Mouse (Mus musculus) NIH3T3 (cell line): ENCODE measurements around the gene Spn.
"Not testable (repeated sequence)": the region's sequence is repeated elsewhere in the genome, so short reads cannot be mapped to it uniquely, and the experiment has no call there.

Source experiments
- DNase-seq: peaks from one replicate; pipeline ENCODE4 v3.0.0-alpha.2; 2012; ENCODE audit warnings: low read depth

Spn gene

DNA sequence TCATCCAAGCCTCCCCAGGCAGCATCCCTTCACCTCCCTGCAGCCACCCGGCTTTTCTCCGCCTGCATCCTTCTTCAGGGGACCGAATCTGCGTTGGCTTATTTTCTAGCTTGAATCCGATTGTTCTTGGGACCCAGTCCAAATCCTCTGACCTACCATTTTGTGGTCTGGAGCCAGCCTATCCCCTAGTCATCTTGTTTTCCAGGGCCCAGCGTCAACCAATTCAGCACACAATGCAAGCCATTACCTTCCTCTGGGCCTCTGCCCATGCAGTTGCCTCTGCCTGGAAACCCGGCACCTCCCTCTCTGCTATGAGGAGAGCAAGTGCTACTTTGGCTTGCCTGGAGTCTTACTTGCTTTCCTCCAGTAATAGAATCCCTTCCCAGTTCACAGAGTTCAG is 32.1 kb downstream of the Spn start:
- no peak for DNase-seq

DNA sequence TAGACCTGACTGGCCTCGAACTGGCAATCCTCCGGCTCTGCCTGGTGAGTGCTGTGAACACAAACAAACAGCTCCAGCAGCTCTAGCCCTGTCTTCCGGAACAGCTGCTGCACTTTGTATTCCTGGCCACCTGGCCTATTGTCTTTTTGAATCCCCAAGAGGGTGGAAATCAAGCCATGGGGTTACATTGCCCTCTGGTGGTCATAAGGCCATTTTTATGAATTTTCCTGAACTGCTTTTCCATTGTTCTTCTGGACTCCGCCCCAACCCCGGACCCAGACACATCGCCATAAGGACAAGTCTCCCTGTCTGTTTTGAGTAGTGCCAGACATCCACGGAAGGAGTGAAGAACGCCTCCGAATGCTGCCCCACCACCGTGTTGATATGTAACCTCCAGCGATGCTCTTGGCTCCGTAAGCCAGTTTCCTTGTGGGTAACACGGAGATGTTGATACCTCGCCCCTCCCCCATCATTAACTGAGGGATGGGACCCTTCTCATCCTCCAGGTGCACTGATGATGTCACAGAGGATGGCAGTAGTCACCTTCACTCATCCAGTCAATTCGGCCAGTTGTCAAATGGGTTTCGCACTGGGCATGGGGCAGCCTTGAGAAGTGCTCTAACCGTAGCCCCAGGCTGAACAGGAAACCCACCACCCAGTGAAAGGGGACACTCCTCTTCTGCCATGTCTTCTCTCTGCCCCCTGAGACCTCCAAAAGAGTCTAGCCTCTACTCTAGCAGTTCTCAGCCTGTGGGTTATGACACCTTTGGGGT is 32.9 kb downstream of the Spn start:
- peak; percentile 87 for DNase-seq

DNA sequence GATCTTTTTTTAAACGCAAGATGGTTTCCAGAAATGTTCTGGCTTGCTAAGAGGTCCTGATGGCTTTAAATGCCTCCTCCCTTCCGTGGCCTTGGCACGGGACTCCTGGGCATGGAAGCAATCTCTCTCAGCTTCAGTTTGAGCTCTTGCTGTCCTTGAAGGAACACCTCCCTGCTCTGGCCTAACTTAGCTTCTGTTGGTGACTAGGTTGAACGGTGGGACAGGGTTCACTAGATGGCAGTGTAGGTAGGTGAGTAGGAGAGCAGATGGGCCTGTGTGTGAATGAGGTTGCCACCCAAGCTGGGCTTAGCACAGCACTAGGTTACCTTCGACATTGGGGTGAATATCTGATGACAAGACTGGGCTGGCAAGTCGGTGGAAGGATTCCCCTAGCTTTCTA is 33.7 kb downstream of the Spn start:
- DNase-seq = peak; percentile 39

DNA sequence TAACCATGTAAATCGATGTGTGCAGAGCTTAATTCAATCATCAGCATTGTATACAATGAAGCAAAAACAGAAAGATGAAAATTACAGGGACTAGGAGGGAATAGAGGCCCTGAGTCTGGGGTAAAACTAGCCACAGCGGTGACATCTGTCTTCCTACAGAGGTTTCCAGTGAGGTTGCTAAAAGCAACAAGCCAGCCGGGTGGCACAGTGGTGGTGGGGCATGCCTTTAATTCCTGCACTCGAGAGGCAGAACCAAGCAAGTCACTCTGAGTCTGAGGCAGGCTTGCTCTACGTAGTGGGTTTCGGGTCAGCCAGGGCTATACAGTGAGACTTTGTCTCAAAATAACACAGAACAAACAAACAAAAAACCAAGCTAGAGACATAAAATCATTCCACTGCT is 35.5 kb downstream of the Spn start:
- no peak for DNase-seq

DNA sequence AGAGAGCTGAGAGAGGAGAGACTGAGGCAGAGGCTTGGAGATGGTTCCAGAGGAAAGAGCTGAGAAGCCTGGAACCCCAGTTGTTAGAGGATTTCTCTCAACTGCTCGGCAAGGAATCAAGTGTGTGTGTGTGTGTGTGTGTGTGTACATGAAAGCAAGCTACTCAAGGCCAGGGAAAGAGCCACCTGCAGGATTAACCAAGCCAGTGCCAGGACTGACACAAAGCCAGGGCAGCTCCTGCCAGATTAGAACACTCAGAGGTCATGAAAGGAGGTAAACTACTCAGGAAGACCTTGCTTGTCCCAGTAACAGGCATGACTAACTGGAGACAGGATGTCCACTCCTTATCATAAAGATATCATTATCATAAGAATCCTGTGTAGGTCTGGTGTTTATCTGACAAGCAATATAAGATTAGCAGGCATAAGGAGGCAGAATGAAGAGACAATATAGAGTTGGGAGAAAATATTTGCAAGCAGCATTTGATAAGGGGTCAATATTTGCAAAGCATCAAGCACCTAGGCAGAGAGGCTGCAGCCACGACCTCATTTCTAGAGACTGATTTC is 36.1 kb downstream of the Spn start:
- peak; percentile 17 for DNase-seq

DNA sequence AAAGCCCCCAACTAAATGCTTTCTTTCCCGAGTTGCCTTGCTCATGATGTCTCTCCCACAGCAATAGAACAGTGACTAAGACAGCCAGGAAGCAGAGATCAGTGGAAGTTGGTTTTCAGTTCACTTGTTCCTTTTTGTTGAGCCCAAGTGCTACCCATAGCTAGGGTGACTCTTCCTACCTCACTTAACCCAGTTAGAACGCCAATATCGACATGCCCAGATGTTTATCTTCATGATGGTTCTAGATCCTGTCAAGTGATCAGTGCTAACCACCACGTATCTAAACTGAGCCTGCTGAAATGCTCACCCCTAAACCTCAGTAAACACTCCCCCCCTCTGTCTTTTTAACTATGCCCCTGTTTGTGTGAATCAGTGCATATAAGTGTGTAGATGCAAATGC is 38.1 kb downstream of the Spn start:
- DNase-seq = no peak

DNA sequence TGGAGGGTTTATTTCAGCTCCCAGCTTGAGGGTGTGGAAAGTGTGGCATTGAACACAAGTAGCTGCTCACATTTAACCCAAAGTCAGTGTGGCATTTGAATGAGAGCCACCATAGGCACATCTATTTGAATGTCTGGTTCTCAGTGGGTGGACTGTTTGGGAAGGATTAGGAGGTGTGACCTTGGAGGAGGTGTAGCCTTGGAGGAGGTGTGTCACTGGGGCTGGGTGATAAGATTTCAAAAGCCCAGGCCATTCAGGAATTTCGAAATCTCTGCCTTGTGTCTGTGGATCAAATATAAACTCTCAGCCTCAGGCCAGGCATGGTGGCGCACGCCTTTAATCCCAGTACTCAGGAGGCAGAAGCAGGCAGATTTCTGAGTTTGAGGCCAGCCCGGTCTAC is 38.7 kb downstream of the Spn start:
- no peak for DNase-seq

DNA sequence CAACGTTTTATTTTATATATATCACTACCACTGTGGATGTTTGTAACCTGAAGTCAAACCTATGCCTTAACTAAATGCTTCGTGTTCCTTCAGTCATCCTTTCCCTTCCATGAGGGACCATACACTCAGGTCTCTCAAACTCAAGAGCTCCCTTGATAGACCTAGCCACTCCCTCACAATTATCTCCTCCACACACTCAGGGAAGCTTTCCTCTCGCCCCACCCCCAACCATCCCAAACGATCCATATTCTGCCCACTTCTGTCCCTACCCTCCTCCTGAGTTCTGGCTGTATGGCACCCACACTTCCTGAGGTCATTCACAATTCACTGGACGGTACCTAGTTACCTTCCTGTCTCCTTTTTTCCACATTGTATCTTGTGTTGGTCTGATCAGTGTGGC is 39.1 kb downstream of the Spn start:
- no peak for DNase-seq

DNA sequence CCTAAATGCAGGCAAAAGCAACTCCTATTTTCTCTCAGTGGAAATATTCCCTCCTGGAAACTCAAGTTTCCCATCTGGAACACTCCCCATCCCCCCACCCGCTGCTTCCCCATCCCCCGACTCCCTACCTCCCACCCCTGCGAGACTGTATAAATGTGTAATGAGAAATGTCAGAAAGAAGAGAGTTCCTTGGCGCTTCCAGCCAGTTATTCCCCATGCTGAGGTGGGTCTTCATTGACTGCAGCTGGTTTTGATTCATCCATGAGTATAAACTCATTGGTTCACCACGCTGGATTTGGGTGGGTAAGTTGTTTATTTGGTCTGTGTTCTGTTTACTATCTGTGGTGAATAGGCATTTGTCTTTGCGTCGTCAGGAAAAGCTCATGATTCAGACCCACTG is 41.2 kb downstream of the Spn start:
- no peak for DNase-seq

DNA sequence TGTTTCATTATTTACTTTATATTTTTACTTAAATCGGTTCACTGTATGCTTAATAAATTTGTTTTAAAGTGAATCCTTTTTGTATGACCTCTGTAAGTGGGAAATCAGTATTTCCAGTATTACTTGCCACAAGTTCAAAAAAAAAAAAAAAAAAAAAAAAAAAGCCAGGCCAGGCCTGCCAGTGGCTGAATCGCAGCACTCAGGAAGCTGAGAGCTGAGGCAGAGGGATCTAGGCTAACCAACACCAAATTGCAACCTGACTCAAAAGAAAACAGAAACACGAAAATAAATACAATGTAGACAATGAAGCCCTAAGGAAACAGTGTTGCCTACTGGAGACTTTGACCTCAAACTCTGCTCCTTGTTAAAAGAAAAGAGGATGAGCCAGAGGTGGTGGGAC is 43.7 kb downstream of the Spn start:
- no peak for DNase-seq

DNA sequence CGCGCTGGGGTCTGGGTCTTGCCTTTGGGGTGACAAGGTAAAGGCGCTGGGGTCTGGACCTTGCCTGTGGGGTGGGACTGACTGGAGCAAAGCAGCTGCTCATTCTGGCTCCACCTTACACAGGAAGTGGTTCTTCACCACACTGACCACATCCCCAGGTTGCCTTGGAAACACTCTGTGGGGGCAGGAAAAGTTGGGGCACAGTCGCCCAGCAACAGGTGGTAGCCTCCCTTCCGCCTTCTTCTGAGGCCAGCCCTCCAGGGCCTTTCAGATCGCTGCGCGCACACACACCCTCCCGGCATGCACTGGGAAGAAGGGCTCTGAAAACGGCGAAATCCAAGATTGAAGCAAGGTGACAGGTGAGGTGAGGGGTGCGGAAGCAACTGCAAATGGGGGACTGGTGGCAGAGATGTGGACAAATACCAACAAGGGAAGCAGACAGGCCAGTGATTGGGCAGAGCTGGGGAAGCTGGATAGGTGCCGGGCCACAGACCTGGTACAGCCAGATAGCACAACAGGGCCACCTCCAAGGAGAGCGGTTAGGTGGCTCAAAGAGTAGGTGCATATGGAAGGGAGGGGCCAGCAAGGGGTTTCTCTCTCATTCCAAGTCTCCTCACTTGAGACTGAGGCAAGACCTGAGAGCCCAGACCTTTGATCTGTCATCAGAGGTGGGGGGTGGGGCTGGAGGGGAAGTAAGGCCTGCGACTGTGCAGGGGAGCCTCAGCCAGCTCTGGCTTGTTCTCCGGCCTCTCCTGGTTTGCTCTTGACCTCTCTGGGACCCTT is 46.3 kb downstream of the Spn start, which contains the start of gene AI467606:
Gene AI467606, plus strand, starts transcription at position 246 of the 783 bp plus-strand sequence.
- no peak for DNase-seq

DNA sequence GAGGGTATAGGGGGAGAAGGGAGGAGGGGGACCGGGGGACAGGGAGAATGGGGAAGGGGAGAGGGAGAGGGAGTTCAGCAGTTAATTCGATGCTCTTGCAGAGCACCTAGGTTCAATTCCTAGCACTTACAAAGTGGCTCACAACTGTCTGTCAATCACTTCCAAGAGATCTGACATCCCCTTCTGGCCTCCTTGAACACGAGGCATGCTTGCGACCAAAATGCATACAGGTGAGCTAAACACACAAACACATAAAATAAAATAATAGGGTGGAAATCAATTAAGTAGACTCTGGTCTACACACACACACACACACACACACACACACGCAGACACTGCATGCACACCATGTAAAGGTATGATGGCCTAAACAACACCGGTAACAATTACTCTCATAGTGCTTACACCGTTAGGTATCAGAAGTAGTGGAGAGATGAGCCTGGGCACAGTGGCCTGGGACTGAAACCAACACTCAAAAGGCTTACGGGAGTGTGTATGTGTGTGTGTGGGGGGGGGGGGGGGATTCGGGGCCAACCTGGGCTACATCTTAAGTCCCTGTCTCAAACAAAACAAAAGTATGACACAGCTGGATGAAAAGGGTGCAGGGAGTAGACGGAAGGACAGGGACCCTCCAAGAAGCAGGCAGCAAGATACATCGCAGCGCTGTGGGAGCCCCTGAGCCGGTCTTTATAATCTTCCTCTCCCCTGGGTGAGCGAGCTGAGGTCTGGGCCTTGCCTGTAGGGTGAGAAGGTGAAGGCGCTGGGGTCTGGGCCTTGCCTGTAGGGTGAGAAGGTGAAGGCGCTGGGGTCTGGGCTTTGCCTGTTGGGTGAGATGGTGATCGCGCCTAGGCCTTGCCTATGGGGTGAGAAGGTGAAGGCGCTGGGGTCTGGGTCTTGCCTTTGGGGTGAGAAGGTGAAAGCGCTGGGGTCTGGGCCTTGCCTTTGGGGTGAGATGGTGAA is 47.2 kb downstream of the Spn start:
- DNase-seq = no peak

DNA sequence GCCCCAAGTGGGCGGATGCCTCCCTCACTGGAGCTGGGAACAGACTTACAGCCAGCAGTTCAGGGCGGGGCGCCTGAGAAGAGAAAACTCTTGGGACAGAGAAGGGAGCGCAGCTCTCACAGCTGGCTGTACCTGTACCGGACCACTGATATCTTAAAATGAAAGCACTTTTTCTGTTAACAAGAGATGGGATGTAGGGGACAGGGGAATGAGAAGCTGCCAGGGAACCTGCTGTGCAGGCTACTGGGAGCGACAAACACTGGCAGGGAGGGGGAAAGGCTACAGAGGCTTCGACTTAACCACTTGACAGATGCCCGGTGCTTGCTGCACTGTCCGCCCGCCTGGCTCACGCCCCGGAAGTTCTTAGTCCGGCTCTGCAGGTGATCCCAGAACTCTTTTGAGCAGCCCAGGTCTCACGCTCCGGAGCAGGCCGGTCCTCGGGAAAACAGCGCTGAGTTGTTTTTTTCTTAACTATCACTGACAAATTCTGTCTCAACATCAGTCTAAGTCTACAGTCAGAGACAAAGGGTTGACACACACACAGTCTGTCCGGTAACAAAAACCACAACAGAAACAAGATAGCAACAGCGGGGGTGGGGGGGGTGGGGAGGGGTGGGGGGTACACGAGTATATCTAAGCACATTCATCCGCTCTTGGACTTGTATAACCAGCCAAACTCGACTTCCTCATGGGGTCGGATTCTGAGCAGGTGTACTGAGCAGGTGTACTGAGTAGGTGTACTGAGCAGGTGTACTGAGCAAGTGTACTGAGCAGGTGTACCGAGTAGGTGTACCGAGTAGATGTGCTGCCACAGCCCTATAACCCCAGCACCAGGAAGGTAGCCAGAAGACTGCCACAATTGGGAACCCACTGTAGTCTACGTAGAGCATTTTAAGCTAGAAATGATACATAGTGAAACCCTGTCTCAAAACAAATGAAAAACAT is 48.5 kb downstream of the Spn start:
- DNase-seq = no peak

DNA sequence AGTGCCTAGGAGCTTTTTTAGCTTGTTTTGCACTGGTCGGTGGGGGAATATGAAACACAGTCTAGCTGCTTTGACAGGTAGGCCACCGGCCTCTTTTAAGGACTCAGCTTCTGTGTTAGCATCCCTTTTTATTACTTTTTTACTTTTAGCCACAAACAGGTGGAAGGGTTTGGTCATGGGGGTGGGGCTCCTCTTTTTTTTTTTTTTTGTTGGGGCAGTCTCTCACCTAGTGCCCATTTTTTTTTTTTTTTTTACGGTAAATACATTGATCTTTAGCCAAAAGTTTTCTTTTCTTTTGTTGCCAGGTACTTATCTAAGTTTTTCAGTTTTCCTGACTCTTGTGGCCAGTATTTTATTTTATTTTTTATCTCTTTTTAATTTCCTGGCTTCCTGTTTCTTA is 49.5 kb downstream of the Spn start:
- no peak for DNase-seq

DNA sequence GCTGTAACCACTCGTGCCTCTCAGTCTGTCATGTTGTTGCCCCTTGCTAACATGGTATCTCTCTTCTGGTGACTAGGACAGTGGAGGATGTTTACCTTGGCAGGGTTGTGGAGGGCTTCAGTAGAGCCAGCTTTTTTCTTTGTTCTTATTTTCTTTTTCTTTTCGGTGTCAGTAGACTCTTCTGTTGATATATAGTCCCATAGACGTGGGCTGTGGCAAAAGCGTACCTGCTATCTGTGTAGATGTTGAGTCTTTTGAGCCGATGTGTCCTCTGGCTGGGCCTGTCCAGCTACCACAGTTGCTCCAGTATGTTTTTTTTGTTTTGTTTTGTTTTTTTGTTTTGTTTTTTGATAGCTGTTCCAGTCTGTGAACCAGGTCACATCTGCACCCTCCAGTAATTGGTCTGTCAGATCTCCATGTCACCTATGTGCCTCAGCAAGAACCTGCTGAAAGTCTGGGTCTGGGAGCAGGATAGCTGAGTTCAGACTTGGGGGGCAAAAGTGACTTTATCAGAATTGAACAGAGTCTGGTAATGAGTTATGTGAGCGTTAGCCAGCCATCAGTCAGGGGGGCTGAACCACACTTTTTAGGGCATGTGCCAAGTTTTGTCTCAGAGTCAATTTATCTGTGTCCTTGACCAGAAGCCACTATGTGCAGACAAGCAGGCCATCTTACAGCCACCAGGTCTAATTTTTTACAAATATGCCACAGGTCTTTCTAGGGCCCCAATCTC is 50.2 kb downstream of the Spn start, which contains the start of gene Zg16:
Gene Zg16, minus strand, starts transcription at position 51 of the 733 bp plus-strand sequence.
- not testable (repeated sequence) for DNase-seq

DNA sequence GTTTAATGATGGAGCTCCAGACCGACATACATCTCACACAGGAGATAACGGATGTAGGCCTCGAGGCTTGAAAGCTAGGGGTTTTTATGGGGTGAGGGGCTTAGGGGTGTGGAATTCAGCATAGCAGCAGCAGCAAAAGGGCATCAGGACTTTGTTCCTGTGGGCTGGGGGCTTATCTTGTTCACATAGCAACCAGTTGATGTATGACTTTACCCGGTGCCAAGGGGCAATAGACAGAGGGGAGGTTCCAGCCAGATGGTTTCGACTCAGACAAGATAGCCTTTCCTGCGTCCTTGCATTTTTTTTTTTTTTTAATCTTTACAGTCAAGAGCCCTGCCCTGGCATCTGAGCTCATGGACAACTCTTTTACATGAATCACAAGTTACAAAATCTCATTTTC is 51.9 kb downstream of the Spn start:
- DNase-seq = not testable (repeated sequence)

DNA sequence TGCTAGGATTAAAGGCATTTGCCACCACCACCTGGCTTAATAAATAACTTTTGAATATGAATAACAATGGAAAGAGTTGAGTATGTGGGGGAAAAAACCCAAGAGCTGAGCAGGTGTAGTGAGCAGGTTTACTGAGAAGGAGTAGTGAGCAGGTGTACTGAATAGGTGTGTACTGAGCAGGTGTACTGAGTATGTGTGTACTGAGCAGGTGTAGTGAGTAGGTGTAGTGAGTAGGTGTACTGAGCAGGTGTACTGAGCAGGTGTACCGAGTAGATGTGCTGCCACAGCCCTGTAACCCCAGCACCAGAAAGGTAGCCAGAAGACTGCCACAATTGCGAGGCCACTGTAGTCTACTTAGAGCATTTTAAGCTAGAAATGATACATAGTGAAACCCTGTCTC is 52.8 kb downstream of the Spn start:
- DNase-seq = no peak

DNA sequence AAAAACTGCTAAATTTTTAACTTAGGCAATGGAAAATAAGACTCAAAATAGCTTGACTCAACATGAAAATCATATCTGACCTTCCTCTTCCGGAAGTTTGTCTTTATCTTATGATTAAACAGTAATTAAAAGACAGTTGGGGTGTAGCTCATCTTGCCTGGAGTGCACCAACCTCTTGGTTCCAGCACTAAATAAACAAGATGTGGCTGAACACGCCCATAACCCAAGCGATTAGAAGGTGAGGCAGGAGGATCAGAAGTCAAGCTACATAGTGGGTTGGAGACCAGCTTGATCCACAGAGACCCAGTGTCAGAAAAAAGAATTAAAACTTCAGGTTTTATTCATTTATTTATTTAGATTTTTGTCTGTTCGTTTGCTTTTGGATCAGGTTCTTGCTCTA is 53.9 kb downstream of the Spn start:
- DNase-seq = no peak

DNA sequence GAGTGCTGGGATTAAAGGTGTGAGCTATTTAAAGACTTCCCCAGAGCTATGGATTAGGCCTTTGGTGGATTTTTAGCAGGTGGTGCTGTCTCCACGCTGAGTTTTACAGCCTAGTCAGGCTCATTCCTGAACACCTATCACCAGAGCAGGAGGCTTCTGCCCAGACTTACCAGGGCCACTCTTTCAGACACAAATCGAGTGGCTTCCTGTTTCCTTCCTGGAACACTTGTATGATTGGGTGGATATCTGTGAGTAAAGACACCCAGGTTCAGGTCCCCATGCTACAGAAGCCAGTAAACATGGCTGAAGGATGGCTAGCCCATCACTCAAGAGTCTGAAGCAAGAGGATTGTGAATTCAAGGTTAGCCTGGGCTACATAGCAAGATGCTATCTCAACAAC is 54.6 kb downstream of the Spn start:
- no peak for DNase-seq

DNA sequence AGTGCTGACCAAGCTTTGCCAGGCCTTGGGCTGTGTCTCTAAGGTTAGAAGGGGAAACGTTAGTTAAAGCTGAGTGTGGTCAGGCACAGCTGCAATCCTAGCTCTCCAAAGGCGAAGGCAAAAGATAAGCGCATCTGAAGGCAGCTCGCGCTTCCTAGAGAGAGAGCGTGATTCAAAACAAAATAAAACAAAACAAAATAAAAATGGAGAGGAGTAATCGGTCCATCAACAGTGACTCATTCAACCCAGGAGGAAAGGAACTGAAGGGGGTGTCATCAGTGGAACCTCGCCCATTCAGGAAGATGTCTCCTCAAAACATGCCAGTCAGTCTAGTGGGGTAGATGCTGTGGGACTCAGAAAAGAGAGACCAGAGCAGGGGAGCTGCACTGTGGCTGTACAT is 55.4 kb downstream of the Spn start:
- DNase-seq = no peak
